Mouse (Mus musculus) myocyte (in vitro differentiated cells): ENCODE results near the gene Hoxb4. TPM values are rescaled to one million over a fixed set of nuclear protein-coding genes. Genes with fewer than 3 reads are reported as not detected.

Experiments used
- H3K27me3 ChIP-seq: one replicate; pipeline ENCODE4 v1.6.1; 2011; ENCODE audit not compliant: control insufficient read depth, insufficient read depth, insufficient read length
- H3K36me3 ChIP-seq: one replicate; pipeline ENCODE4 v1.6.1; 2011; ENCODE audit not compliant: control insufficient read depth, insufficient read depth
- H3K4me2 ChIP-seq: one replicate; pipeline ENCODE4 v1.6.1; 2011; ENCODE audit warnings: low read depth, control low read depth
- H3K4me3 ChIP-seq: one replicate; pipeline ENCODE4 v1.5.1; 2011; ENCODE audit warnings: mild to moderate bottlenecking, control low read depth, moderate library complexity
- H3K79me2 ChIP-seq: one replicate; pipeline ENCODE4 v1.6.1; 2011; ENCODE audit not compliant: control insufficient read depth, insufficient read depth
- H3ac ChIP-seq: one replicate; pipeline ENCODE4 v1.6.1; 2011; ENCODE audit not compliant: control insufficient read depth, insufficient read length
- CEBPB ChIP-seq: IDR thresholded peaks from 2 replicates; pipeline ENCODE4 v1.6.1; 2011; ENCODE audit warnings: mild to moderate bottlenecking, moderate library complexity; ENCODE audit not compliant: poor library complexity, insufficient read depth, severe bottlenecking
- E2F4 ChIP-seq: IDR thresholded peaks from one replicate; pipeline ENCODE4 v1.6.1; 2011; ENCODE audit warnings: mild to moderate bottlenecking, control low read depth, moderate library complexity; ENCODE audit not compliant: insufficient read depth
- MAX ChIP-seq: IDR thresholded peaks from one replicate; pipeline ENCODE4 v1.6.1; 2011; ENCODE audit warnings: low read depth, mild to moderate bottlenecking, control low read depth
- MYOD1 ChIP-seq, 3 experiments: IDR thresholded peaks; one replicate each; pipeline ENCODE4 v1.6.1; 2011; ENCODE audit warnings: control low read depth in 2 of 3, low read depth in 2 of 3, mild to moderate bottlenecking in 2 of 3, moderate library complexity in 1 of 3; ENCODE audit not compliant: insufficient read length in 2 of 3, control insufficient read depth in 1 of 3
- MYOG ChIP-seq, 3 experiments: IDR thresholded peaks; one replicate each; pipeline ENCODE4 v1.6.1; 2011; ENCODE audit warnings: control low read depth in 2 of 3, low read depth in 2 of 3, mild to moderate bottlenecking in 2 of 3; ENCODE audit not compliant: insufficient read length in 2 of 3, control insufficient read depth in 1 of 3, insufficient read depth in 1 of 3
- POLR2A ChIP-seq: IDR thresholded peaks from one replicate; pipeline ENCODE4 v1.6.1; 2011; ENCODE audit warnings: low read depth, mild to moderate bottlenecking, control low read depth, moderate library complexity; ENCODE audit not compliant: insufficient read length
- POLR2AphosphoS2 ChIP-seq: IDR thresholded peaks from one replicate; pipeline ENCODE4 v1.6.1; 2011; ENCODE audit warnings: low read depth, control low read depth; ENCODE audit not compliant: insufficient read length
- REST ChIP-seq: IDR thresholded peaks from one replicate; pipeline ENCODE4 v1.6.1; 2011; ENCODE audit warnings: mild to moderate bottlenecking, control low read depth, moderate library complexity; ENCODE audit not compliant: insufficient read depth, insufficient read length
- SRF ChIP-seq: IDR thresholded peaks from one replicate; pipeline ENCODE4 v1.6.1; 2011; ENCODE audit warnings: low read depth; ENCODE audit not compliant: control insufficient read depth, insufficient read length
- TCF12 ChIP-seq: IDR thresholded peaks from one replicate; pipeline ENCODE4 v1.6.1; 2011; ENCODE audit warnings: mild to moderate bottlenecking, control low read depth; ENCODE audit not compliant: poor library complexity, insufficient read depth, severe bottlenecking
- TCF3 ChIP-seq: IDR thresholded peaks from one replicate; pipeline ENCODE4 v1.6.1; 2011; ENCODE audit warnings: low read depth, control low read depth; ENCODE audit not compliant: insufficient read length
- USF1 ChIP-seq: IDR thresholded peaks from one replicate; pipeline ENCODE4 v1.6.1; 2011; ENCODE audit warnings: low read depth, mild to moderate bottlenecking, control low read depth, moderate library complexity
- polyA plus RNA-seq: library from polyadenylated mRNA; unstranded; fragments of >200 nt; fragmentation: generic; extraction: Trizol; gene quantifications from one replicate; pipeline ENCODE4 v1.2.1, GENCODE M21; 2012; ENCODE audit warnings: missing spikeins

Gene Hoxb4
- polyA plus RNA-seq, 1 experiment = not detected

DNA sequence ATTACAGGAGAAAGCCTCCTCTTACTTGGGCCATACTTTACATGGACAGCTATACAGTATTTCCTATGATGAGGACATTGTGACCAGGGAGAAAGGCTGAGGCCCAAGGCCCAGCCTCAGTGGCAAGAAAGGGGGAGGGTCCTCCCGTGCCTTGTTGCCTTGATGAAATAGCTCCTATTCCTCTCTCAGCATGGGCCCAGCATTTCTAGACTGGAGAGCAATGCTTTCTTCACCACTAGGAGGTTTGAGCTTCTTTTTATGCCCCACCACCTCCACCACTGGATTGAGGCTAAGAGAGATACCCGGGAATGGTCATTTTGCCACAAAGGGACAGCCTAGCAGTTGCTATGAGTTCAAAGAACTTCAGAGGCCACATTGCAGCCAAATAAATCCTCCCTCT lies 21.1 kb upstream of the Hoxb4 start:
- H3K4me2 ChIP-seq = no peak overlapping the region
- TF ChIP-seq MYOG (IDR thresholded peaks at IDR 0.05; ENCODE audit: control insufficient read depth in 1 of 3, insufficient read depth in 1 of 3, insufficient read length in 2 of 3, low read depth in 2 of 3) = no peak
- no peak for TF ChIP-seq SRF
- no peak for TF ChIP-seq POLR2AphosphoS2
- no peak for TF ChIP-seq TCF3
- no peak for TF ChIP-seq E2F4
- TF ChIP-seq CEBPB = no peak
- no peak for TF ChIP-seq POLR2A
- no peak for TF ChIP-seq MYOD1 (IDR thresholded peaks at IDR 0.05; ENCODE audit: control insufficient read depth in 1 of 3, insufficient read length in 2 of 3, low read depth in 2 of 3)
- TF ChIP-seq TCF12 = no peak
- no peak for TF ChIP-seq MAX
- no peak for TF ChIP-seq REST
- TF ChIP-seq USF1 = no peak
- H3K36me3 ChIP-seq = no peaks in the 10 kb centered on the region
- no peak overlapping the region for H3ac ChIP-seq
- H3K79me2 ChIP-seq = no peaks in the 10 kb centered on the region
- no peak overlapping the region for H3K4me3 ChIP-seq
- H3K27me3 ChIP-seq = peaks cover 89% of the 10 kb centered on the region

DNA sequence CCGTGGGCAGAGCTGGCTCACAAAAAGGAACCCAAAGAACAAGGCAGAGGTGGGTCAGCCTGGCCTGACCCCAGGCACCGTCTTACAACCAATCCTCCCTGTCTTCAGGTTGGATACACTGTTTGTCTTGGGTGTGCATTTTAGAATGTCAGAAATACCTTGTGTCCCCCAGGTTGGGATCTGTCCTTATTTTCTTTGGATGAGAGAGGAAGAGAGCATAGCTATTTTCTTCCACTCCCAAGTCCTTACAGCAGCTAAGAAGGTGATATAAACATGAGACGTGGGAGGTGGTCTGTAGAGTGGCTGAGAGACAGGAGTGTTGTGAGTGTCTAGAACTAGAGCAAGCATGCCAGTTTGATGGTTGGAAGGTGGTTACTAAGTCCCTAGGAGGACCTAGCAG lies 20.6 kb upstream of the Hoxb4 start:
- no peak overlapping the region for H3ac ChIP-seq
- no peak overlapping the region for H3K4me3 ChIP-seq
- H3K36me3 ChIP-seq = no peaks in the 10 kb centered on the region
- H3K4me2 ChIP-seq = no peak overlapping the region
- no peak for TF ChIP-seq SRF
- no peak for TF ChIP-seq CEBPB
- TF ChIP-seq REST = no peak
- no peak for TF ChIP-seq MYOG (IDR thresholded peaks at IDR 0.05; ENCODE audit: control insufficient read depth in 1 of 3, insufficient read depth in 1 of 3, insufficient read length in 2 of 3, low read depth in 2 of 3)
- no peak for TF ChIP-seq TCF3
- no peak for TF ChIP-seq MAX
- no peak for TF ChIP-seq USF1
- TF ChIP-seq POLR2AphosphoS2 = no peak
- no peak for TF ChIP-seq POLR2A
- TF ChIP-seq MYOD1 (IDR thresholded peaks at IDR 0.05; ENCODE audit: control insufficient read depth in 1 of 3, insufficient read length in 2 of 3, low read depth in 2 of 3) = no peak
- TF ChIP-seq TCF12 = no peak
- TF ChIP-seq E2F4 = no peak
- H3K79me2 ChIP-seq = no peaks in the 10 kb centered on the region
- H3K27me3 ChIP-seq = peaks cover 90% of the 10 kb centered on the region

DNA sequence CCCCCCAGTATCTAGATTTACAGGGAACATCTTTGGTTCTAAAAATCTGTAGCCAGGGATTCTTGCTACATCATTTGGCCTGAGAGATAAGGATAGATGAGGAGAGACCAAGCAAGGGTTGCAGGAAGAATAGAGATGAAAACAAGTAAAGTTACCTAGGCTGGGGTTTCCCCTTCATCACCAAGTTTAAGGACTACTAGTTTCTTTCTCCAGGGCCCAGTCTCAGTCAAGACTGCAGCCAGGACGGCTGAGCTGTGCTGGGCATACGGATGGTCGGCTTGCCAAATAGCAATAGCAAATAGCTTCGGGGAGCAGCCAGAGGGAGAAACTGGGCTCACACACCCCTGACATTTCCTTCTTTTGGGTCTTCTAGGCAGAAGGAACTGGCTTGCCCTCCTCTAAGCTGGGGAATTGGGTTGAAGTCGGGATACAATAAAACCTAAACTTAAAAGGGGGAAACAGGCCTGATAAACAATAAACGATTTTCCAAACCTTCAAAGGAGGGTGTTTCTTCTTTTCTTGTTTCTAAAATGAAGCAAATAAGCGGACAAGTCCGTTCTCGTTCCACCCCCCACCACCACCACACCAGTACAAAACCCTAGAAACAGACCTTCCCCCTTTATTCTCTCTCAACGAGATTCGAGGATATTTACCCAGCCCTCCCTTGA lies 20.0 kb upstream of the Hoxb4 start:
- Histone ChIP-seq H3K27me3 (peaks cover 92% of the 10 kb centered on the region), H3K79me2 (no peaks in the 10 kb centered on the region), H3ac (no peak overlapping the region), H3K4me2 (no peak overlapping the region), H3K4me3 (no peak overlapping the region), H3K36me3 (no peaks in the 10 kb centered on the region)
- no peak for TF ChIP-seq POLR2A
- TF ChIP-seq POLR2AphosphoS2 = no peak
- TF ChIP-seq MAX = no peak
- TF ChIP-seq E2F4 = no peak
- TF ChIP-seq USF1 = no peak
- TF ChIP-seq MYOD1 (IDR thresholded peaks at IDR 0.05; ENCODE audit: control insufficient read depth in 1 of 3, insufficient read length in 2 of 3, low read depth in 2 of 3) = no peak
- TF ChIP-seq TCF12 = no peak
- TF ChIP-seq MYOG (IDR thresholded peaks at IDR 0.05; ENCODE audit: control insufficient read depth in 1 of 3, insufficient read depth in 1 of 3, insufficient read length in 2 of 3, low read depth in 2 of 3) = no peak
- no peak for TF ChIP-seq REST
- TF ChIP-seq TCF3 = no peak
- no peak for TF ChIP-seq CEBPB
- TF ChIP-seq SRF = no peak

DNA sequence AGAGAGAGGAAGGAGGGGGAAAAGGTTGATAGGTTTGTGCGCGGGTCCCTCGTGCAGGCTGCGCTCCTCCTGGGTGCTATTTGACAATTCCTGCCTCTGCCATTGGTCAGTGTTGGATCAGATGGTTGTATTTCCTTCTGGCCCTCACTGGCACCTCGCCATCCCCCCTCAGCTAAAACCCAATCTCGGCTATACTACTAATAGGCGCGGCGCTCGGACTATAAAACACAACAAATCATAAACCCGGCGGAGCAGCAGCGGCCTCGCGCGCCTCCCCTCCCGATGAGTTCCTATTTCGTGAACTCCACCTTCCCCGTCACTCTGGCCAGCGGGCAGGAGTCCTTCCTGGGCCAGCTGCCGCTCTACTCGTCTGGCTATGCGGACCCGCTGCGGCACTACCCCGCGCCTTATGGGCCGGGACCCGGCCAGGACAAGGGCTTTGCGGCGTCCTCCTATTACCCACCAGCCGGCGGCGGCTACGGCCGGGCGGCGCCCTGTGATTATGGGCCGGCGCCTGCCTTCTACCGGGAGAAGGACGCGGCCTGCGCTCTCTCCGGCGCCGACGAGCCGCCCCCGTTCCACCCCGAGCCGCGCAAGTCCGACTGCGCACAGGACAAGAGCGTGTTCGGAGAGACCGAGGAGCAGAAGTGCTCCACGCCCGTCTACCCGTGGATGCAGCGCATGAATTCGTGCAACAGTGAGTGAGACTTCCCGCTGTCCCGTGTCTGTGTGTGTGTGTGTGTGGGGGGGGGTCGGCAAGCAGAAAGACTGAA lies 19.0 kb upstream of the Hoxb4 start:
- Histone ChIP-seq H3ac (no peak overlapping the region), H3K4me2 (no peak overlapping the region), H3K27me3 (peaks cover 94% of the 10 kb centered on the region), H3K4me3 (no peak overlapping the region), H3K36me3 (no peaks in the 10 kb centered on the region), H3K79me2 (no peaks in the 10 kb centered on the region)
- no peak for TF ChIP-seq MYOG (IDR thresholded peaks at IDR 0.05; ENCODE audit: control insufficient read depth in 1 of 3, insufficient read depth in 1 of 3, insufficient read length in 2 of 3, low read depth in 2 of 3)
- TF ChIP-seq MYOD1 (IDR thresholded peaks at IDR 0.05; ENCODE audit: control insufficient read depth in 1 of 3, insufficient read length in 2 of 3, low read depth in 2 of 3) = no peak
- TF ChIP-seq POLR2A = no peak
- no peak for TF ChIP-seq CEBPB
- TF ChIP-seq SRF = no peak
- TF ChIP-seq TCF12 = no peak
- TF ChIP-seq POLR2AphosphoS2 = no peak
- no peak for TF ChIP-seq REST
- TF ChIP-seq E2F4 = no peak
- no peak for TF ChIP-seq USF1
- TF ChIP-seq MAX = no peak
- TF ChIP-seq TCF3 = no peak
